Mouse (Mus musculus) brain, embryonic 14.5 days (tissue): ENCODE data around the gene Celf2.

ENCODE experiments used
- CTCF ChIP-seq: fragments of 200-500 bp; IDR thresholded peaks from 2 replicates; pipeline ENCODE4 v1.5.1; 2012; ENCODE audit warnings: inconsistent platforms, mild to moderate bottlenecking, moderate library complexity, borderline replicate concordance; ENCODE audit not compliant: insufficient read depth, insufficient read length; ENCODE audit errors: extremely low read depth
- POLR2A ChIP-seq: fragments of 200-500 bp; IDR thresholded peaks from 2 replicates; pipeline ENCODE4 v1.6.1; 2012; ENCODE audit warnings: mild to moderate bottlenecking, inconsistent platforms, borderline replicate concordance; ENCODE audit not compliant: poor library complexity, insufficient read depth, insufficient read length, severe bottlenecking; ENCODE audit errors: extremely low read depth

GRCm38 (mm10) chr2:7115161-7115560 is 394.2 kb downstream of the Celf2 start:
- TF ChIP-seq CTCF (no peak), POLR2A (no peak)
